Mouse (Mus musculus): ENCODE measurements around the gene Il34. TPM values are rescaled to one million over a fixed set of nuclear protein-coding genes. Genes with fewer than 3 reads are reported as not detected.
A peak's percentile ranks its signal among the peaks of the same experiment; 100 is the strongest.

Il34 gene
- polyA plus RNA-seq, 1 experiment from 2014 or later, result 0.15 TPM

- WGBS, result 48% methylated on average over 13 of the region's 13 CpGs
- ATAC-seq (replicated peaks; ENCODE audit: insufficient number of reproducible peaks, low FRiP score, low TSS enrichment, low read depth), result no peak
- no peak overlapping the region for H3K4me3 ChIP-seq (ENCODE audit: low read depth, low read length)
- DNase-seq (ENCODE audit: low spot score), result peak; percentile 20
- no peaks in the 10 kb centered on the region for H3K27me3 ChIP-seq (ENCODE audit: control insufficient read depth, insufficient read depth, low read length)
- peaks cover 14% of the 10 kb centered on the region for H3K36me3 ChIP-seq (replicated peaks; ENCODE audit: control insufficient read depth, insufficient read depth, low read depth, low read length)
- no peak overlapping the region for H3K9ac ChIP-seq (replicated peaks; ENCODE audit: low read length)
- H3K9me3 ChIP-seq (replicated peaks; ENCODE audit: control insufficient read depth, low read length), result no peaks in the 10 kb centered on the region
- no peak overlapping the region for H3K4me2 ChIP-seq (ENCODE audit: low read depth, low read length)
- H3K27ac ChIP-seq (replicated peaks; ENCODE audit: low read depth, low read length), result no peak overlapping the region
- no peaks in the 10 kb centered on the region for H3K4me1 ChIP-seq (ENCODE audit: control insufficient read depth, insufficient read depth, low read length)
These were observed 3.1 kb upstream of the Il34 start for GRCm38 (mm10) chr8:110808495-110809472.

DNA sequence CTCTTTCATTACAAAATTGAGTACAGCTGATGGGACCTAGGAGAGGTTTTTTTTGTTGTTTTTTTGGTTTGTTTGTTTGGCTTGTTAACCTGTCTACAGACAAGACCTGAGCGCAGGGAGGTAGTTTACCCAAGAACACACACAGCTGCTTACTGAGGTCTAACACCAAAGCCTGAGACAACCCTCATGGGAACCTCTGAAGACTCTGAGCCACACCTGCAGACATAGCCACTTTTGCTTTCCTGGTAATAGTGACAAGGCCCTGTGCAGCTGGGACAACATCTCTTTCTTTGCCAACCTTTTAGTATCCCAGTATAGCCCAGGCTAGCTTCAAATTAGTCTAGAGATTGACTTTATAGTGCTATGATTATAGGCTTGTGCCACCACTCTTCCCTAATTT lies 422 bp upstream of the Il34 start:
- Histone ChIP-seq H3K9me3 (replicated peaks; ENCODE audit: control insufficient read depth, low read length) (no peaks in the 10 kb centered on the region), H3K4me1 (ENCODE audit: control insufficient read depth, insufficient read depth, low read length) (no peaks in the 10 kb centered on the region), H3K27me3 (ENCODE audit: control insufficient read depth, insufficient read depth, low read length) (no peaks in the 10 kb centered on the region), H3K36me3 (replicated peaks; ENCODE audit: control insufficient read depth, insufficient read depth, low read depth, low read length) (peaks cover 4% of the 10 kb centered on the region; the same call in 1 of the 2 replicates), H3K27ac (replicated peaks; ENCODE audit: low read depth, low read length) (no peak overlapping the region), H3K4me2 (ENCODE audit: low read depth, low read length) (no peak overlapping the region), H3K4me3 (ENCODE audit: low read depth, low read length) (no peak overlapping the region), H3K9ac (replicated peaks; ENCODE audit: low read length) (no peak overlapping the region)
- no peak for ATAC-seq (replicated peaks; ENCODE audit: insufficient number of reproducible peaks, low FRiP score, low TSS enrichment, low read depth)
- DNase-seq (ENCODE audit: low spot score), result no peak
- 75% methylated on average over 1 of the region's 1 CpGs for WGBS

- DNase-seq (ENCODE audit: low spot score) (no peak), ATAC-seq (replicated peaks; ENCODE audit: insufficient number of reproducible peaks, low FRiP score, low TSS enrichment, low read depth) (no peak)
These were observed 754 bp downstream of the Il34 start for GRCm38 (mm10) chr8:110804825-110805514.

GRCm38 (mm10) chr8:110803856-110804255 lies 1.9 kb downstream of the Il34 start:
- ATAC-seq (replicated peaks; ENCODE audit: insufficient number of reproducible peaks, low FRiP score, low TSS enrichment, low read depth) (no peak), DNase-seq (ENCODE audit: low spot score) (no peak)
- no peaks in the 10 kb centered on the region for H3K9me3 ChIP-seq (replicated peaks; ENCODE audit: control insufficient read depth, low read length)
- 89% methylated on average over 9 of the region's 9 CpGs for WGBS
- no peaks in the 10 kb centered on the region for H3K27me3 ChIP-seq (ENCODE audit: control insufficient read depth, insufficient read depth, low read length)
- H3K4me3 ChIP-seq (ENCODE audit: low read depth, low read length), result no peak overlapping the region
- no peak overlapping the region for H3K4me2 ChIP-seq (ENCODE audit: low read depth, low read length)
- no peak overlapping the region for H3K27ac ChIP-seq (replicated peaks; ENCODE audit: low read depth, low read length)
- no peaks in the 10 kb centered on the region for H3K36me3 ChIP-seq (replicated peaks; ENCODE audit: control insufficient read depth, insufficient read depth, low read depth, low read length)
- no peak overlapping the region for H3K9ac ChIP-seq (replicated peaks; ENCODE audit: low read length)
- no peaks in the 10 kb centered on the region for H3K4me1 ChIP-seq (ENCODE audit: control insufficient read depth, insufficient read depth, low read length)

More at GRCm38 (mm10) chr8:110804825-110805514, 754 bp downstream of the Il34 start:
- Histone ChIP-seq H3K27me3 (ENCODE audit: control insufficient read depth, insufficient read depth, low read length) (no peaks in the 10 kb centered on the region), H3K9ac (replicated peaks; ENCODE audit: low read length) (no peak overlapping the region), H3K4me3 (ENCODE audit: low read depth, low read length) (no peak overlapping the region), H3K4me1 (ENCODE audit: control insufficient read depth, insufficient read depth, low read length) (no peaks in the 10 kb centered on the region), H3K9me3 (replicated peaks; ENCODE audit: control insufficient read depth, low read length) (no peaks in the 10 kb centered on the region), H3K27ac (replicated peaks; ENCODE audit: low read depth, low read length) (no peak overlapping the region), H3K36me3 (replicated peaks; ENCODE audit: control insufficient read depth, insufficient read depth, low read depth, low read length) (no peaks in the 10 kb centered on the region; the same call in 1 of the 2 replicates), H3K4me2 (ENCODE audit: low read depth, low read length) (no peak overlapping the region)
- WGBS, result 56% methylated on average over 2 of the region's 3 CpGs

- Histone ChIP-seq H3K36me3 (replicated peaks; ENCODE audit: control insufficient read depth, insufficient read depth, low read depth, low read length) (no peaks in the 10 kb centered on the region), H3K27ac (replicated peaks; ENCODE audit: low read depth, low read length) (no peak overlapping the region), H3K4me1 (ENCODE audit: control insufficient read depth, insufficient read depth, low read length) (no peaks in the 10 kb centered on the region), H3K4me3 (ENCODE audit: low read depth, low read length) (no peak overlapping the region), H3K4me2 (ENCODE audit: low read depth, low read length) (no peak overlapping the region), H3K27me3 (ENCODE audit: control insufficient read depth, insufficient read depth, low read length) (no peaks in the 10 kb centered on the region), H3K9me3 (replicated peaks; ENCODE audit: control insufficient read depth, low read length) (no peaks in the 10 kb centered on the region), H3K9ac (replicated peaks; ENCODE audit: low read length) (no peak overlapping the region)
- DNase-seq (ENCODE audit: low spot score), result no peak
- ATAC-seq (replicated peaks; ENCODE audit: insufficient number of reproducible peaks, low FRiP score, low TSS enrichment, low read depth), result no peak
- WGBS, result 87% methylated on average over 5 of the region's 5 CpGs
These were observed 2.7 kb downstream of the Il34 start for GRCm38 (mm10) chr8:110802988-110803387.

DNA sequence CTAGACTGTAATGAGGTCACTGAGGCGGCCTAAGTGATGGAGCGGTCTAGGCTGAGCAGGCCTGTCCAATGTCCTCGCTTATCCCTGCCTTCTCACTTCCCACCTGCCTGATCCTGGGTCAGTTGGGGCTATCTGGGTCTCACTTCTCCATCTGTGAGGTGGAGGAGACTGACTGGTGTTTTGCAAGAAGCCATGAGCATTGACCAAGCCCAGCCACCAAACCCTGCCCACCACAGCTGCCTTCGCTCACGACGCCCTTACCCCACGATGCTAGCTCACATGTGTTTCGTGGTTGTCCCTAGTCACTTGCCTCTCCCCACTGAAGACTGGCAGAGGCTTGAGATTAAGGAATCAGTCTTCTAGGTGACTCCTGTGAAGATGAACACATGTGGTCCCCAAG lies 8.6 kb downstream of the Il34 start:
- no peaks in the 10 kb centered on the region for H3K36me3 ChIP-seq (replicated peaks; ENCODE audit: control insufficient read depth, insufficient read depth, low read depth, low read length)
- H3K9me3 ChIP-seq (replicated peaks; ENCODE audit: control insufficient read depth, low read length), result no peaks in the 10 kb centered on the region
- WGBS, result 97% methylated on average over 8 of the region's 8 CpGs
- H3K27me3 ChIP-seq (ENCODE audit: control insufficient read depth, insufficient read depth, low read length), result no peaks in the 10 kb centered on the region
- DNase-seq (ENCODE audit: low spot score), result no peak
- H3K4me3 ChIP-seq (ENCODE audit: low read depth, low read length), result no peak overlapping the region
- ATAC-seq (replicated peaks; ENCODE audit: insufficient number of reproducible peaks, low FRiP score, low TSS enrichment, low read depth), result no peak
- H3K4me2 ChIP-seq (ENCODE audit: low read depth, low read length), result no peak overlapping the region
- no peak overlapping the region for H3K27ac ChIP-seq (replicated peaks; ENCODE audit: low read depth, low read length)
- H3K9ac ChIP-seq (replicated peaks; ENCODE audit: low read length), result no peak overlapping the region
- H3K4me1 ChIP-seq (ENCODE audit: control insufficient read depth, insufficient read depth, low read length), result no peaks in the 10 kb centered on the region

GRCm38 (mm10) chr8:110794363-110794965 lies 11.3 kb downstream of the Il34 start:
- Histone ChIP-seq H3K4me3 (ENCODE audit: low read depth, low read length) (no peak overlapping the region), H3K4me1 (ENCODE audit: control insufficient read depth, insufficient read depth, low read length) (no peaks in the 10 kb centered on the region), H3K9ac (replicated peaks; ENCODE audit: low read length) (no peak overlapping the region), H3K27ac (replicated peaks; ENCODE audit: low read depth, low read length) (no peak overlapping the region), H3K4me2 (ENCODE audit: low read depth, low read length) (no peak overlapping the region), H3K9me3 (replicated peaks; ENCODE audit: control insufficient read depth, low read length) (no peaks in the 10 kb centered on the region), H3K36me3 (replicated peaks; ENCODE audit: control insufficient read depth, insufficient read depth, low read depth, low read length) (no peaks in the 10 kb centered on the region), H3K27me3 (ENCODE audit: control insufficient read depth, insufficient read depth, low read length) (no peaks in the 10 kb centered on the region)
- ATAC-seq (replicated peaks; ENCODE audit: insufficient number of reproducible peaks, low FRiP score, low TSS enrichment, low read depth) (no peak), DNase-seq (ENCODE audit: low spot score) (no peak)
- 82% methylated on average over 7 of the region's 7 CpGs for WGBS
